Mouse (Mus musculus) small intestine, adult 2 months (tissue): ENCODE results near the gene Ppil3.

Experiments
- CTCF ChIP-seq: fragments of 200-500 bp; IDR thresholded peaks from 2 replicates; pipeline ENCODE4 v1.5.1; 2012; ENCODE audit warnings: low read depth, mild to moderate bottlenecking, control low read depth, inconsistent platforms, low read length, moderate library complexity, mixed read lengths; ENCODE audit not compliant: insufficient replicate concordance, insufficient read length; ENCODE audit errors: extremely low read depth
- POLR2A ChIP-seq: fragments of 200-500 bp; IDR thresholded peaks from 2 replicates; pipeline ENCODE4 v1.6.1; 2012; ENCODE audit warnings: low read depth, mild to moderate bottlenecking, control low read depth, inconsistent platforms, low read length, moderate library complexity

GRCm38 (mm10) chr1:58382586-58383281 lies 62.6 kb downstream of the Ppil3 start:
- TF ChIP-seq POLR2A, result no peak
- no peak for TF ChIP-seq CTCF
